Mouse (Mus musculus) liver, adult 2 months (tissue): ENCODE data around the gene Stxbp3. TPM values are rescaled to one million over a fixed set of nuclear protein-coding genes. Genes with fewer than 3 reads are reported as not detected.

Experiments used
- DNase-seq: peaks from one replicate; pipeline ENCODE4 v3.0.0-alpha.2; 2011; ENCODE audit warnings: low read depth, low spot score; ENCODE audit errors: extremely low read depth
- H3K27ac ChIP-seq: fragments of 200-500 bp; replicated peaks from 2 replicates; pipeline ENCODE4 v1.5.1; 2012; ENCODE audit warnings: low read depth, mild to moderate bottlenecking, control low read depth, inconsistent platforms, low read length; ENCODE audit not compliant: insufficient read depth
- H3K27me3 ChIP-seq: fragments of 200-500 bp; 2 replicates; pipeline ENCODE4 v1.6.1; 2012; ENCODE audit warnings: mild to moderate bottlenecking, moderate library complexity, low read length, inconsistent platforms; ENCODE audit not compliant: control insufficient read depth, insufficient read depth
- H3K36me3 ChIP-seq: fragments of 200-500 bp; 2 replicates; pipeline ENCODE4 v1.6.1; 2012; ENCODE audit warnings: low read length, inconsistent platforms; ENCODE audit not compliant: control insufficient read depth, insufficient read depth
- H3K4me1 ChIP-seq: fragments of 200-500 bp; 2 replicates; pipeline ENCODE4 v1.6.1; 2011; ENCODE audit warnings: low read length; ENCODE audit not compliant: control insufficient read depth, insufficient read depth
- H3K4me3 ChIP-seq: fragments of 200-500 bp; 2 replicates; pipeline ENCODE4 v1.5.1; 2011; ENCODE audit warnings: low read depth, mild to moderate bottlenecking, control low read depth, low read length, moderate library complexity; ENCODE audit not compliant: insufficient read depth
- H3K79me2 ChIP-seq: fragments of 200-500 bp; 2 replicates; pipeline ENCODE4 v1.6.1; 2012; ENCODE audit warnings: inconsistent platforms, mild to moderate bottlenecking, low read length, moderate library complexity; ENCODE audit not compliant: control insufficient read depth, insufficient read depth
- H3K9ac ChIP-seq: fragments of 200-500 bp; 2 replicates; pipeline ENCODE4 v1.6.1; 2012; ENCODE audit warnings: low read depth, mild to moderate bottlenecking, control low read depth, inconsistent platforms, low read length
- CTCF ChIP-seq: fragments of 200-500 bp; IDR thresholded peaks from 2 replicates; pipeline ENCODE4 v1.5.1; 2011; ENCODE audit warnings: low read depth, low read length, control low read depth
- POLR2A ChIP-seq: fragments of 200-500 bp; IDR thresholded peaks from 2 replicates; pipeline ENCODE4 v1.6.1; 2011; ENCODE audit warnings: low read length, control low read depth; ENCODE audit not compliant: insufficient read depth; ENCODE audit errors: extremely low read depth
- WGBS: fragments of 180-500 bp; shearing (Covaris S2); methylation state at CpG from one replicate; pipeline ENCODE4 v1.1.7; 2018; 5-methylcytosine and 5-hydroxymethylcytosine counted together
- polyA plus RNA-seq: library from polyadenylated mRNA; depleted of rRNA; stranded (reverse); fragments of >200 nt; gene quantifications from 2 replicates; pipeline ENCODE4 v1.2.3, GENCODE M21; 2012
- total RNA-seq: library from RNA; depleted of rRNA; stranded (reverse); fragments of >200 nt; gene quantifications from 2 replicates; pipeline ENCODE4 v1.2.3, GENCODE M21; 2014

Stxbp3 gene
- total and polyA plus RNA-seq, 2 experiments = 6.0 to 34.3 TPM

DNA sequence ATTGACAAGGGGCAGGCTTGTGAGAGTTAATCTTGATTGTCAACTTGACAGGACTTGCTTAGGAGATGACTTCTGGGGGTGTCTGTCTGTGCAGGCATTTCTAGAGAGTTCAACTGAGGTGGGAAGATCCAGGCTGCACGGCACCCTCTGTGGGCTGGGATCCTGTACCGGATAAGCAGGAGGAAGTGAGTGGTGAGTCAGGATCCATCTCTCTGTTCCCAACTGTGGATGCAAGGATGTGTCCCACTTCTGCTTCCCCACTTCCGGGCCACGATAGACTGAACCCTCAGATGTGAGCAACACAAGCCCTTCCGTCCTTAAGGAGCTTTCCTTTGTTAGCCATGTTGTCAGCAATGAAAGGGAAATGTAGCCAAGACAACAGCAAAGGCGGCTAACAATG is 53.8 kb downstream of the Stxbp3 start:
- peaks cover 2% of the 10 kb centered on the region; the same call in 1 of the 2 replicates for H3K36me3 ChIP-seq
- no peaks in the 10 kb centered on the region for H3K27me3 ChIP-seq
- H3K79me2 ChIP-seq = no peaks in the 10 kb centered on the region
- TF ChIP-seq CTCF (no peak), POLR2A (no peak)
- DNase-seq = no peak
- no peak overlapping the region for H3K4me3 ChIP-seq
- no peak overlapping the region for H3K27ac ChIP-seq
- peaks cover 10% of the 10 kb centered on the region for H3K4me1 ChIP-seq
- 83% methylated on average over 6 of the region's 6 CpGs for WGBS
- no peak overlapping the region for H3K9ac ChIP-seq

DNA sequence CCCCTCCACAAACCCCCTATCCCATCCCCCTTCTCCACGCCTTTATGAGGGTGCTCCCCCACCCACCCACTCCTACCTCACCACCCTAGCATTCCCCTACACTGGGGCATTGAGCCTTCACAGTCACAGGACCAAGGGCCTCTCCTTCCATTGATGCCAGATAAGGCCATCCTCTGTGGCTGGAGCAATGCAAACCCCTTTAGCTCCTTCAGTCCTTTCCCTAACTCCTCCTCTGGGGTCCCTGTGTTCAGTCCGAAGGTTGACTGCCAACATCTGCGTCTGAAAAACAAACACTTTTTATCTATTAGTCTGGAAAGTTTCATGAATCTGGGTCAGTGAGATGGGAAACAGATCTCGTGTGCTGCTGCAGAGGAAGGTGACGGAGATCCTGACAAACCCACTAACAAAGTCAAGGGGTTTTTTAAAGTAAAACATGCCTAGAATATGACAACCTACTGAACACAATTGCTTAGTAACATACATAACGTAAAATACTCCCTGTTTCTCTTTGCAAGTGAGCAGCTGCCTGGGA is 57.9 kb downstream of the Stxbp3 start:
- no peaks in the 10 kb centered on the region for H3K79me2 ChIP-seq
- H3K4me1 ChIP-seq = peaks cover 5% of the 10 kb centered on the region; the same call in 1 of the 2 replicates
- H3K9ac ChIP-seq = no peak overlapping the region
- DNase-seq = peak; percentile 36
- no peaks in the 10 kb centered on the region for H3K27me3 ChIP-seq
- H3K27ac ChIP-seq = no peak overlapping the region
- no peak for TF ChIP-seq POLR2A
- TF ChIP-seq CTCF = no peak
- 29% methylated on average over 6 of the region's 6 CpGs for WGBS
- H3K36me3 ChIP-seq = no peaks in the 10 kb centered on the region
- H3K4me3 ChIP-seq = no peak overlapping the region

DNA sequence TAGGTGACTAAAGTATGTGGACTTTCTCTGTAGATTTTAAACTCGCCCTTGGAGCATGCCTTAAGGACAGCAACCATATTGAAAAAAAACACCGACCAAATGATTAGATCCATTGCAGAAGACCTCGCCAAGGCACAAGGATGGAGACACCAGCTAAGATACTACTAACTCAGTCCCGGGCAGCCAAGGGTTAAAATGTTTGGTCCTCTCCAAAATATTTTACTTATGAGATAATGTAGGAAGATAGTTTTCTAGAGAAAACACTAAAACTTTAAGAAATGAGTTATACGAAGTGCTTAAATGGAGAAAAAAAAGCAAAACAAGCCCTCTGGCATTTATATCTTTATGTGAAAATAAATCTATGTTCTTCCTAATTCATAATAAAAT is 58.4 kb downstream of the Stxbp3 start:
- no peaks in the 10 kb centered on the region for H3K27me3 ChIP-seq
- DNase-seq = no peak
- no peaks in the 10 kb centered on the region for H3K79me2 ChIP-seq
- no peak overlapping the region for H3K4me3 ChIP-seq
- peaks cover 5% of the 10 kb centered on the region; the same call in 1 of the 2 replicates for H3K4me1 ChIP-seq
- no peaks in the 10 kb centered on the region for H3K36me3 ChIP-seq
- H3K9ac ChIP-seq = no peak overlapping the region
- TF ChIP-seq POLR2A = no peak
- TF ChIP-seq CTCF = no peak
- 87% methylated on average over 5 of the region's 5 CpGs for whole genome bisulfite sequencing
- no peak overlapping the region for H3K27ac ChIP-seq

DNA sequence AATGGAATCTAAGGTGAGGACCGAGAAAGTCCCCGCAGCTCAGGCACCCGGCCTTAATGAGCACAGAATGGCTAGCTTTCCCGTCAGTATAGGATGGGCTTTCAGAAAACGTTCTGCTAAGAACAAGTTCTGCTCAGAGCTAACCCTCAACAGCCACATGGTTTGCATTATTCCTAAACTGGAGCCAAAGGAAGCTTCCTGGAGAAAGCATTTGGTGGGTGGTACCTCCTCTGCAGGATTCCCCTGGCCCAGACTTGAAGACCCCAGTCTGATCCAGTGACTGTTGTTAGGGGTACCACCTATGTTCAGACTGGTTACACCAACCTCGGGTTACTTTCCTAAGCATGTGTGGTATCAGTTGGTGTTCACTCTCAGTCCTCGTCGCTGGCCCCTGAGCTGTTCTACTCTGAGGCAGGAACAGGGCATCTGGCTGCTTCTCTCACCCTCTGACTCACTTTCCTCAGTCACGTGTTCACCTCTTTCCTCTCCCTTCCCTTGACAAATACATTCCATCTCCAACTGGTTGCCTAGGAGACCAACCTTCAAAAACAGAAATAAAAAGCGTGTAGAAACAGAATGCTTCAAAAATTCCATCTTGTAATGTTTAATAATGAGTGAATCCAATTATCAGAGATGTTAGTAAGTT is 59.0 kb downstream of the Stxbp3 start:
- Histone ChIP-seq H3K9ac (no peak overlapping the region), H3K27me3 (no peaks in the 10 kb centered on the region), H3K27ac (no peak overlapping the region), H3K4me1 (peaks cover 5% of the 10 kb centered on the region; the same call in 1 of the 2 replicates), H3K4me3 (no peak overlapping the region), H3K36me3 (no peaks in the 10 kb centered on the region), H3K79me2 (no peaks in the 10 kb centered on the region)
- TF ChIP-seq POLR2A = no peak
- no peak for TF ChIP-seq CTCF
- WGBS = 75% methylated on average over 10 of the region's 10 CpGs
- peak; percentile 49 for DNase-seq

DNA sequence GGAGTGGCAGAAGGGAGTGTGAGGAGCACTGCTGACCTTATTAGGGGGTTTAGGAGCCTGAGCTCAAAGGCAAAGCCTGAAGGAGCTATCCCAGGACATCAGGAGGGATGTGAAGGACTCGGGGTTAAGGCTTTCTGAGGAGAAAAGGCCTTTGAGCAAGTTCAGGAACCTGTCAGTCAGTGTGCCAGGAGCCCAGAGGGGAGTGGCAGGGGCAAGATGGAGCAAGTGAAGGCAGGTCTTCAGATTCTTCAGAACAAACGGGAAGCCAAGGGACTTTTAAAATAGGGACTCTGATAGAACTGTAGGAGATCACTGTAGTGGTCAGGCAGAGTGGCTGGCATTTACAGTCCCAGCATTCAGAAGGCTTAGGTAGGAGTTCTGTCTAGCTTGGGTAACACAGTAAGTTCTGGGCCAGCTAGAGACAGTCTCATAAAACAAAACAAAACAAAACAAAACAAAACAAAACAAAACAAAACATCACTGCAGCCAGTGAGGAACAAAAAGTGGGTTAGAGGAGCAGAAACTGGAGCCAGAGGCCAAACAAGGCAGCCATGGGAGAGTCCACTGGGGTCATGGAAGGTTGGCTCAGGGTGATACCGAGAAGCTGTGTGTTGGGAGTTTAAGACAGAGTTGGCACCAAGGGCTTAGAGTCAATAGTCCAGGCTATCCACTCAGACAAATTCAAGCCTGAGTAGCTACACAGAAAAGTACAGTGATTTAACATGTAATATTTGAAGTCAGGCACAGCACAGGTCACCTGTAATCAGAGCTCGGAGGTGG is 61.4 kb downstream of the Stxbp3 start:
- H3K4me1 ChIP-seq = peaks cover 5% of the 10 kb centered on the region; the same call in 1 of the 2 replicates
- H3K79me2 ChIP-seq = no peaks in the 10 kb centered on the region
- no peak overlapping the region for H3K27ac ChIP-seq
- peak; percentile 85 for DNase-seq
- no peak overlapping the region for H3K9ac ChIP-seq
- TF ChIP-seq POLR2A = no peak
- TF ChIP-seq CTCF = no peak
- H3K36me3 ChIP-seq = no peaks in the 10 kb centered on the region
- WGBS = 38% methylated on average over 4 of the region's 4 CpGs
- no peaks in the 10 kb centered on the region for H3K27me3 ChIP-seq
- H3K4me3 ChIP-seq = no peak overlapping the region

DNA sequence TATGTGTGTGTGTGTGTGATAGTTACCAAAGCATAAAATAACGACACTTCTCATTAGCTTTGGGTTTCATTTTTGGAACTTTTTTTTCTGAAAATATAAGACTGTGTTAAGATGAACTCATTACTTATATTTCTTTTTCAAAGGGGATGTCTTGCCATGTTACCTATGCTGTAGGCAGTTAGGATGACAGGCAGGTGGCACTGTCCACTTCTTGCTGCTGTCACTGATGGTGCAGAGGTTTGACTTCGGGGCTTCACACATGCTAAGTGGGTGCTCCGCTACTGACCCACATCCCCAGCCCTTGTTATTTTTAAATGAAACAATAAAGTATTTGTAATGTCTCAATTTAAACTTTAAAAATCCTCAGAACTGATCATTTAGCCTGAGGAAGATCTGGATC is 67.5 kb downstream of the Stxbp3 start:
- Histone ChIP-seq H3K27me3 (no peaks in the 10 kb centered on the region), H3K4me3 (no peak overlapping the region), H3K27ac (no peak overlapping the region), H3K4me1 (peaks cover 3% of the 10 kb centered on the region), H3K9ac (no peak overlapping the region), H3K36me3 (no peaks in the 10 kb centered on the region), H3K79me2 (no peaks in the 10 kb centered on the region)
- TF ChIP-seq POLR2A (no peak), CTCF (peak; percentile 39; the same call in 1 of the 2 replicates)
- WGBS = 78% methylated on average over 3 of the region's 3 CpGs
- no peak for DNase-seq
